Mouse (Mus musculus): Measurements from ENCODE around the gene Tmem145.

- TF ChIP-seq CTCF (IDR thresholded peaks at IDR 0.05; ENCODE audit: borderline replicate concordance, extremely low read depth, insufficient read depth, insufficient read length) (no peak), POLR2A (IDR thresholded peaks at IDR 0.05; ENCODE audit: borderline replicate concordance, extremely low read depth, insufficient read depth, insufficient read length, poor library complexity, severe bottlenecking) (no peak)
Measured at GRCm38 (mm10) chr7:25267751-25268463, 38.0 kb upstream of the Tmem145 start.

All from brain, embryonic 14.5 days (tissue).